Mouse (Mus musculus) stomach, postnatal 0 days (tissue): ENCODE results near the gene Arrb1.

Experiments used
- CTCF ChIP-seq: IDR thresholded peaks from 2 replicates; pipeline ENCODE4 v1.5.1; 2016; ENCODE audit warnings: antibody characterized with exemption, low read depth, mild to moderate bottlenecking, moderate library complexity
- EP300 ChIP-seq: optimal IDR thresholded peaks from 2 replicates; pipeline ENCODE3; 2016; ENCODE audit warnings: antibody characterized with exemption

GRCm38 (mm10) chr7:99559091-99559490, 23.8 kb downstream of the Arrb1 start:
- no peak for TF ChIP-seq CTCF
- no peak for TF ChIP-seq EP300
